Mouse (Mus musculus): Measurements from ENCODE around the gene Scaf4.
A peak's percentile ranks its signal among the peaks of the same experiment; 100 is the strongest.
"Not testable (repeated sequence)": the region's sequence is repeated elsewhere in the genome, so short reads cannot be mapped to it uniquely, and the experiment has no call there.

Scaf4 gene

GRCm38 (mm10) chr16:90291675-90292074 is 7.4 kb upstream of the Scaf4 start:
- no peak for DNase-seq (ENCODE audit: extremely low spot score, low spot score)

GRCm38 (mm10) chr16:90290962-90291361 is 6.7 kb upstream of the Scaf4 start:
- no peak for DNase-seq (ENCODE audit: extremely low spot score, low spot score)

GRCm38 (mm10) chr16:90284916-90285315 is 613 bp upstream of the Scaf4 start:
- no peak for DNase-seq (ENCODE audit: extremely low spot score, low spot score)

GRCm38 (mm10) chr16:90283266-90283904 is 918 bp downstream of the Scaf4 start:
- DNase-seq (ENCODE audit: extremely low spot score, low spot score), result peak; percentile 75

- no peak for DNase-seq (ENCODE audit: extremely low spot score, low spot score)
These were observed 1.6 kb downstream of the Scaf4 start for GRCm38 (mm10) chr16:90282620-90283265.

- DNase-seq (ENCODE audit: extremely low spot score, low spot score), result no peak
These were observed 2.9 kb downstream of the Scaf4 start for GRCm38 (mm10) chr16:90281406-90281805.

GRCm38 (mm10) chr16:90280989-90281388 is 3.3 kb downstream of the Scaf4 start:
- no peak for DNase-seq (ENCODE audit: extremely low spot score, low spot score)

GRCm38 (mm10) chr16:90280515-90280914 is 3.8 kb downstream of the Scaf4 start:
- DNase-seq (ENCODE audit: extremely low spot score, low spot score), result no peak

- no peak for DNase-seq (ENCODE audit: extremely low spot score, low spot score)
These were observed 5.2 kb downstream of the Scaf4 start for GRCm38 (mm10) chr16:90279058-90279457.

GRCm38 (mm10) chr16:90275521-90275920 is 8.8 kb downstream of the Scaf4 start:
- DNase-seq (ENCODE audit: extremely low spot score, low spot score), result no peak

GRCm38 (mm10) chr16:90266581-90266980 is 17.7 kb downstream of the Scaf4 start:
- no peak for DNase-seq (ENCODE audit: extremely low spot score, low spot score)

GRCm38 (mm10) chr16:90265106-90265505 is 19.2 kb downstream of the Scaf4 start:
- no peak for DNase-seq (ENCODE audit: extremely low spot score, low spot score)

- DNase-seq (ENCODE audit: extremely low spot score, low spot score), result no peak
These were observed 20.3 kb downstream of the Scaf4 start for GRCm38 (mm10) chr16:90264021-90264420.

- DNase-seq (ENCODE audit: extremely low spot score, low spot score), result no peak
These were observed 22.5 kb downstream of the Scaf4 start for GRCm38 (mm10) chr16:90261791-90262190.

GRCm38 (mm10) chr16:90260097-90260496 is 24.2 kb downstream of the Scaf4 start:
- no peak for DNase-seq (ENCODE audit: extremely low spot score, low spot score)

GRCm38 (mm10) chr16:90259623-90260022 is 24.7 kb downstream of the Scaf4 start:
- no peak for DNase-seq (ENCODE audit: extremely low spot score, low spot score)

- no peak for DNase-seq (ENCODE audit: extremely low spot score, low spot score)
These were observed 25.4 kb downstream of the Scaf4 start for GRCm38 (mm10) chr16:90258950-90259349.

- DNase-seq (ENCODE audit: extremely low spot score, low spot score), result no peak
These were observed 31.8 kb downstream of the Scaf4 start for GRCm38 (mm10) chr16:90252521-90252920.

- not testable (repeated sequence) for DNase-seq (ENCODE audit: extremely low spot score, low spot score)
These were observed 33.0 kb downstream of the Scaf4 start for GRCm38 (mm10) chr16:90251256-90251655.

GRCm38 (mm10) chr16:90250099-90250498 is 34.2 kb downstream of the Scaf4 start:
- no peak for DNase-seq (ENCODE audit: extremely low spot score, low spot score)

- no peak for DNase-seq (ENCODE audit: extremely low spot score, low spot score)
These were observed 41.6 kb downstream of the Scaf4 start for GRCm38 (mm10) chr16:90242426-90243304.

GRCm38 (mm10) chr16:90241875-90242274 is 42.4 kb downstream of the Scaf4 start:
- DNase-seq (ENCODE audit: extremely low spot score, low spot score), result no peak

Measured in neural tube, embryonic 10.5 days (tissue).